Mouse (Mus musculus): ENCODE measurements around the gene Tsga10. TPM values are rescaled to one million over a fixed set of nuclear protein-coding genes. Genes with fewer than 3 reads are reported as not detected.

Gene Tsga10
- polyA plus RNA-seq (2014; fragmentation: Nextera tagmentation; extraction: Ambion mirVana): 4.2 and 4.6 TPM in 2 replicates

DNA sequence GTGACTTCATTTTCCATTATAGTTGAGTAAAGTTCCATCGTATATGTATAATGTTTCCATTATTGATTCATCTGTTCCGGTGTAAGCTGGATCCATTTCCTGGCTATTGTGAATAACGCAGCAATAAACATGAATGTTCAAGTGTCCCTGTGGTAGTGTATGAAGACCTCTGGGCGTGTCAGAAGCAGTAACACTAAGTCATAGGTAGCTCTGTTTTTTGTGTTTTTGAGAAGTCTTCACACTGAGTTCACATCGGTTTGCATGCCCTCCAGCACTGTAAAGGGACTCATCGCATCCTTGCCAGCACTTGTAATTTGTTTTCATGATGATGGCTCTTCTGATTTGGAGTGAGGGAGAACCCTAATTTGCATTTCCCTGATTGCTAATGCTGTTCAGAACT lies at the start of gene Tsga10:
Tsga10 (minus strand) TSS at position 144 of the 400 bp plus-strand sequence.
- Histone ChIP-seq H3K36me3 (ENCODE audit: control insufficient read depth, insufficient read depth, low read length) (no peaks in the 10 kb centered on the region), H3K27me3 (ENCODE audit: control insufficient read depth, insufficient read depth, low read length) (0 out of 2 replicates have a peak, but pooled peaks cover 4% of the 10 kb centered on the region), H3K4me2 (peak within 1 kb of the TSS; percentile 87), H3K9ac (ENCODE audit: low read depth, low read length) (peak within 1 kb of the TSS; percentile 76), H3K27ac (ENCODE audit: low read depth, low read length) (peak within 1 kb of the TSS; percentile 84), H3K9me3 (replicated peaks; ENCODE audit: control insufficient read depth, low read length) (no peaks in the 10 kb centered on the region), H3K4me3 (ENCODE audit: low read depth, low read length) (peak within 1 kb of the TSS; percentile 72), H3K4me1 (ENCODE audit: control insufficient read depth, insufficient read depth, low read length) (no peaks in the 10 kb centered on the region; the same call in 1 of the 2 replicates)
- no peak for ATAC-seq (replicated peaks; ENCODE audit: insufficient number of reproducible peaks, low FRiP score, low TSS enrichment)
- 82% methylated on average over 6 of the region's 6 CpGs for WGBS (ENCODE audit: insufficient replicate concordance)

DNA sequence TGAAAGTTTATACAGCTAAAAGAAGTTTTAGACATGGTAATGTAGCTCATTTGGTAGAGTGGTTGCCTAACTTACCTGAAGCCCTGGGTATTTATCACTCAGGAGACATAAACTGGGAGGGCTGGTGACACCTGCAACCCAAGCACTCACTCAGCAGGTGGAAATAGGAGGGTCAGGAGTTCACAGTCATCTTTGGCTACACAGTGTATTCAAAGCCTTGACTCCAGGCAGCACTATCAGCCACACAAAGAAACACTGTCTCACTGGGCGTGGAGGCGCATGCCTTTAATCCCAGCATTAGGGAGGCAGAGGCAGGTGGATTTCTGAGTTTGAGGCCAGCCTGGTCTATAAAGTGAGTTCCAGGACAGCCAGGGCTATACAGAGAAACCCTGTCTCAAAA lies 46.5 kb upstream of the Tsga10 start:
- no peaks in the 10 kb centered on the region for H3K9me3 ChIP-seq (replicated peaks; ENCODE audit: control insufficient read depth, low read length)
- H3K27me3 ChIP-seq (ENCODE audit: control insufficient read depth, insufficient read depth, low read length): no peaks in the 10 kb centered on the region
- no peak overlapping the region for H3K4me2 ChIP-seq
- H3K9ac ChIP-seq (ENCODE audit: low read depth, low read length): no peak overlapping the region
- 79% methylated on average over 2 of the region's 2 CpGs for WGBS (ENCODE audit: insufficient replicate concordance)
- no peak overlapping the region for H3K27ac ChIP-seq (ENCODE audit: low read depth, low read length)
- H3K36me3 ChIP-seq (ENCODE audit: control insufficient read depth, insufficient read depth, low read length): no peaks in the 10 kb centered on the region
- no peak overlapping the region for H3K4me3 ChIP-seq (ENCODE audit: low read depth, low read length)
- no peaks in the 10 kb centered on the region; the same call in 1 of the 2 replicates for H3K4me1 ChIP-seq (ENCODE audit: control insufficient read depth, insufficient read depth, low read length)
- no peak for ATAC-seq (replicated peaks; ENCODE audit: insufficient number of reproducible peaks, low FRiP score, low TSS enrichment)

DNA sequence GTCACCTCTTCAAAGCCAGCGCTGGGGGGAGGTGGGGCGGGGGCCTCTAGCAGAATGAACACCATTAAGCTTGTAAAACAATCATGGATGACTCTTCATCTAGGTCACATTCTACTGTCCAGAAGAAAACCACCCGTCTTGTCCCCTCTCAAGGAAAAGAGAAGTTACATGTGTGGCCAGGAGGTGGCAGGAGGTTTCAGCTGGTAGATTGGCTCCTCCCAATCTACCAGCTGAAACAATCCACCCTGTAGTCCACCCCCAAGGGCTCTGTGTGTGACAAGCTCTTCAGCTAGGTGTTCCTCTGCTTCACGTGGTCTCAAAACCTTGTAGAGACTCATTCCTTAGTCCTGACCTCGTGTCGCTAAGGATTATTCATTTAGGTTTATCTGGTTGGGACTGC lies 36.9 kb upstream of the Tsga10 start:
- 27% methylated on average over 6 of the region's 6 CpGs for WGBS (ENCODE audit: insufficient replicate concordance)
- no peak overlapping the region for H3K9ac ChIP-seq (ENCODE audit: low read depth, low read length)
- 0 out of 2 replicates have a peak, but pooled peaks cover 2% of the 10 kb centered on the region for H3K4me1 ChIP-seq (ENCODE audit: control insufficient read depth, insufficient read depth, low read length)
- ATAC-seq (replicated peaks; ENCODE audit: insufficient number of reproducible peaks, low FRiP score, low TSS enrichment): no peak
- no peak overlapping the region for H3K4me3 ChIP-seq (ENCODE audit: low read depth, low read length)
- H3K9me3 ChIP-seq (replicated peaks; ENCODE audit: control insufficient read depth, low read length): no peaks in the 10 kb centered on the region
- no peak overlapping the region for H3K4me2 ChIP-seq
- H3K27me3 ChIP-seq (ENCODE audit: control insufficient read depth, insufficient read depth, low read length): no peaks in the 10 kb centered on the region
- peaks cover 7% of the 10 kb centered on the region; the same call in 1 of the 2 replicates for H3K36me3 ChIP-seq (ENCODE audit: control insufficient read depth, insufficient read depth, low read length)
- H3K27ac ChIP-seq (ENCODE audit: low read depth, low read length): no peak overlapping the region

DNA sequence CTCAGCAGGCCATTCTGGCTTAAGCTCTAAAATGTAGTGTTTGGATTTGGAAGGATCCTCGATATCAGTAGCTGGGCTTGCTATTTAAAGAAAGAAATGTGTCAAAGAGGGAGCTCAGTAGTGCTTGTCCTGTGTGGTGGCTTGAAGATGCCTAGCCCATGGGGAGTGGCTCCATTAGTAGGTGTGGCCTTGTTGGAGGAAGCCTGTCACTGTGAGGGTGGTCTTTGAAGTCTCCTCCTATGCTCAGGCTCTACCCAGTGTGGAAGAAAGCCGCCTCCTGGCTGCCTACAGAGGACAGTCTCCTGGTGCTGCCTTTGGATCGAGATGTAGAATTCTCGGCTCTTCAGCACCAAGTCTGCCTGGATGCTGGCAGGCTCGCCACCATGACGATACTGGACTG lies 34.1 kb upstream of the Tsga10 start:
- peaks cover 13% of the 10 kb centered on the region for H3K36me3 ChIP-seq (ENCODE audit: control insufficient read depth, insufficient read depth, low read length)
- no peak for ATAC-seq (replicated peaks; ENCODE audit: insufficient number of reproducible peaks, low FRiP score, low TSS enrichment)
- no peak overlapping the region for H3K27ac ChIP-seq (ENCODE audit: low read depth, low read length)

DNA sequence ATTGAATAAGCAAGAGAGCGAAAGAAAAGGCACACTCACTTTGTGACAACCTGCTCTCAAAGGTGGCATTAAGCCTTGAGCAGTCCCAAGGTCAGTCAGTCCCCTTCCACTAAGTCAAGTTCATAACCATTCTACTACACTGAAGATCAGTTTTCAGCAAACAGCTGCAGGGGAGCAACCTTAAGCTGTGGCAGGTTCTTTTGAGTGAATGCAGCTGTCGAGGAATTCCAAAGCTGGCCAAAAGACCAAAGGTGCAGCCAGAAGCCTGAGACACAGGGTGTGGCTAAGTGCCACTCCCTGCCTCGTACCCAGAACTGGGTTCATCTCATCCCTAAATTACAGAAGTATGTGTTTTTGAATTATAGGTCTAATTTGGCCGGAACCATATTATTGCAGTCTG lies 33.6 kb upstream of the Tsga10 start:
- peaks cover 13% of the 10 kb centered on the region for H3K36me3 ChIP-seq (ENCODE audit: control insufficient read depth, insufficient read depth, low read length)
- H3K4me1 ChIP-seq (ENCODE audit: control insufficient read depth, insufficient read depth, low read length): 0 out of 2 replicates have a peak, but pooled peaks cover 2% of the 10 kb centered on the region
- WGBS (ENCODE audit: insufficient replicate concordance): 77% methylated on average over 4 of the region's 4 CpGs
- no peak overlapping the region for H3K4me3 ChIP-seq (ENCODE audit: low read depth, low read length)
- H3K4me2 ChIP-seq: no peak overlapping the region
- no peaks in the 10 kb centered on the region for H3K27me3 ChIP-seq (ENCODE audit: control insufficient read depth, insufficient read depth, low read length)
- no peaks in the 10 kb centered on the region for H3K9me3 ChIP-seq (replicated peaks; ENCODE audit: control insufficient read depth, low read length)
- no peak overlapping the region for H3K27ac ChIP-seq (ENCODE audit: low read depth, low read length)
- no peak for ATAC-seq (replicated peaks; ENCODE audit: insufficient number of reproducible peaks, low FRiP score, low TSS enrichment)
- H3K9ac ChIP-seq (ENCODE audit: low read depth, low read length): no peak overlapping the region

More for the DNA sequence above, 34.1 kb upstream of the Tsga10 start:
- Histone ChIP-seq H3K27me3 (ENCODE audit: control insufficient read depth, insufficient read depth, low read length) (no peaks in the 10 kb centered on the region), H3K9me3 (replicated peaks; ENCODE audit: control insufficient read depth, low read length) (no peaks in the 10 kb centered on the region), H3K9ac (ENCODE audit: low read depth, low read length) (no peak overlapping the region), H3K4me1 (ENCODE audit: control insufficient read depth, insufficient read depth, low read length) (0 out of 2 replicates have a peak, but pooled peaks cover 2% of the 10 kb centered on the region), H3K4me2 (peak overlapping the region; percentile 8), H3K4me3 (ENCODE audit: low read depth, low read length) (no peak overlapping the region)
- WGBS (ENCODE audit: insufficient replicate concordance): 39% methylated on average over 6 of the region's 6 CpGs

DNA sequence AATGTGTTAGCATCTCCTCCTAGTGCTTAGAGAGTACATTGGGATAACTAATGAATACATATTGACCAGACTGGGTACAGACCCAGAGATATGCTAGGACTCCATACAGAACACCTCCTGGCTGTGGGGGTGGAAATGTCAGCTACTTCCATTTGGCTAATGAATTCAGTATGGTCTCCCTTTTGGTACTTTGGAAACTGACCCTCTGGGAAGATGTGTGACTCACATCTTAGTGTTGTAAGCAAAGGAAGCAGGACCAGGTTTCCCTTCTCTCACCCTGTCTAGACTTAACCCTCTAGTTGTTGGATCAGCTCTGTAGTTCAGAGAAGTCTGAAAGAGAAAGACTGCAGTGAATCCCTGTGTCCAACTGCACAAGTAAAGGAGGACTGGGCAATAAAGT lies 28.4 kb upstream of the Tsga10 start:
- Histone ChIP-seq H3K27me3 (ENCODE audit: control insufficient read depth, insufficient read depth, low read length) (no peaks in the 10 kb centered on the region), H3K4me2 (no peak overlapping the region), H3K9me3 (replicated peaks; ENCODE audit: control insufficient read depth, low read length) (no peaks in the 10 kb centered on the region), H3K9ac (ENCODE audit: low read depth, low read length) (no peak overlapping the region), H3K36me3 (ENCODE audit: control insufficient read depth, insufficient read depth, low read length) (peaks cover 13% of the 10 kb centered on the region), H3K4me1 (ENCODE audit: control insufficient read depth, insufficient read depth, low read length) (peaks cover 8% of the 10 kb centered on the region), H3K4me3 (ENCODE audit: low read depth, low read length) (no peak overlapping the region), H3K27ac (ENCODE audit: low read depth, low read length) (no peak overlapping the region)
- ATAC-seq (replicated peaks; ENCODE audit: insufficient number of reproducible peaks, low FRiP score, low TSS enrichment): no peak

DNA sequence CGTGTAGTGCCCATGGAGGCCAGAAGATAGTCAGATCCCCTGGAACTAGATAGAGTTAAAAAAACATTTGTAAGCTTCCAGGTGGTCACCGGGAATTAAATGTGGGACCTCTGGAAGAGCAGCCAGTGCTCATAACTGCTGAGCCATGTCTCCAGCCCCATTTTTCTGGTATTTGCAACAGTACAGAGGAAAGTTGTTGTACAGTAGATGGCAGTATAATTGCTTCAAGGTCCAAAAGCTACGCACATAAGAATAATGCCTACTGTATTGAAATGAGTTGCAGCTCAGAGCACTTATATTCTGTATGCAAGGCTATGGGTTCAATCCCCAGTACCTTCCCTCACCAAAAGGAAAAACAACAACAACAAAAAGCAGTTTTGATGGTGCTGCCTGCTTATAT lies 25.2 kb upstream of the Tsga10 start:
- H3K36me3 ChIP-seq (ENCODE audit: control insufficient read depth, insufficient read depth, low read length): no peaks in the 10 kb centered on the region; the same call in 1 of the 2 replicates
- peaks cover 11% of the 10 kb centered on the region for H3K4me1 ChIP-seq (ENCODE audit: control insufficient read depth, insufficient read depth, low read length)
- peak overlapping the region; percentile 81 for H3K4me2 ChIP-seq
- no peaks in the 10 kb centered on the region for H3K9me3 ChIP-seq (replicated peaks; ENCODE audit: control insufficient read depth, low read length)
- peak overlapping the region; percentile 79 for H3K4me3 ChIP-seq (ENCODE audit: low read depth, low read length)
- 64% methylated on average over 3 of the region's 3 CpGs for WGBS (ENCODE audit: insufficient replicate concordance)
- no peak overlapping the region for H3K9ac ChIP-seq (ENCODE audit: low read depth, low read length)
- H3K27ac ChIP-seq (ENCODE audit: low read depth, low read length): no peak overlapping the region
- ATAC-seq (replicated peaks; ENCODE audit: insufficient number of reproducible peaks, low FRiP score, low TSS enrichment): no peak
- no peaks in the 10 kb centered on the region for H3K27me3 ChIP-seq (ENCODE audit: control insufficient read depth, insufficient read depth, low read length)

DNA sequence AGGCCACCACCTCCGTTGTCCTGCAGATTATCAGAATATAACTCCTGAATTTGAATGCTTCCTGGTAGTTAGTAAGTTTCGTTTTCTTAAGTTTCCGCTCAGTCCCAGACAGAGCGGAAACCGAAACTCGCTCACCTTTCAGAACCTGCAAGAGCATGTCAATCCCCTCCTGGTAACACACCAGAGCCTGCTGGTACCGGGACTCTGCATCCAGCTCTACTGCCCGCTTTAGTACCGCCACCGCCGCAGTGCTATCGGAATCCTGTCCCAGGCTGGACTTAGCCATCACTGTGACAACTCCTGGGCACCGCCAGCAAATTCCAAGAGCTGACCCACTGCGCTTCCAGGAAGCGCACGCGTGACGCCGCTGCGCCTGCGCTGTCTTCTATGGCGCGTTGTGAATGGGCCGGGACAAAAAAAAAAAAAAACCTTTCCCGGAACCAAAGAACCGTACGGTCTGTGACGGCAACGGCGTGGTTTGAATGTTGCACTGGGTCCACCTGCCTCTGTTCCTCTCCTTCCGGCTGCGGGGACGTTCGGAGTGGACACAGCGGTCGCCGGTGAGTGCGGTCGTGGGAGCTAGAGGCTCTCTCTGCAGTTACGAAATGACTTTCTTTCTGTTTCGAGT lies 23.9 kb upstream of the Tsga10 start, which contains the start of the genes Mitd1 and Mrpl30:
Mitd1 (minus strand) TSS at position 387 of the 628 bp plus-strand sequence.
Mrpl30 (plus strand) TSS at position 453 of the 628 bp plus-strand sequence.
- peak within 1 kb of the TSS; percentile 76 for H3K9ac ChIP-seq (ENCODE audit: low read depth, low read length)
- peak within 1 kb of the TSS; percentile 81 for H3K4me2 ChIP-seq
- H3K36me3 ChIP-seq (ENCODE audit: control insufficient read depth, insufficient read depth, low read length): no peaks in the 10 kb centered on the region
- peak within 1 kb of the TSS; percentile 77 for H3K27ac ChIP-seq (ENCODE audit: low read depth, low read length)
- WGBS (ENCODE audit: insufficient replicate concordance): under 1% methylated on average over 41 of the region's 41 CpGs
- peaks cover 11% of the 10 kb centered on the region for H3K4me1 ChIP-seq (ENCODE audit: control insufficient read depth, insufficient read depth, low read length)
- peak within 1 kb of the TSS; percentile 79 for H3K4me3 ChIP-seq (ENCODE audit: low read depth, low read length)
- no peaks in the 10 kb centered on the region for H3K9me3 ChIP-seq (replicated peaks; ENCODE audit: control insufficient read depth, low read length)
- peak; percentile 84 for ATAC-seq (replicated peaks; ENCODE audit: insufficient number of reproducible peaks, low FRiP score, low TSS enrichment)
- H3K27me3 ChIP-seq (ENCODE audit: control insufficient read depth, insufficient read depth, low read length): no peaks in the 10 kb centered on the region

DNA sequence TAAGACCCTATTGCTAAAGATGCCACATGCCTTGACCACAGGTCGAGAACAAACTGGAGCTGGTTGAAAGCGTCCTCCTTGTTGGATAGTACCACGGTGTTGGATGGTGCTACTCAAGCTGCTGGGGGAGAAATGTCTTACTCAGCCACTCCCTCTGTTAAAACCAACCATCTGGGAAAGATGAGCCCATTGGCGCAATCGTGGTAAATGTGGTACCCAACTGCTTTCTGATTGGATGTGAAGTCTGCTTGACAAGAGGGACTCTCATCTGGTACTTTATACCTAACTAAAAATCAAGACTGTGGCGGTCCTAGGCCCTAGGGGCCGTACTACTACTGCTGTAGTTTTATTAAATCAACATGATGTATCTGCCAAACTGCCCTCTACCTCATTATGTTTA lies 23.0 kb upstream of the Tsga10 start:
- Histone ChIP-seq H3K4me2 (peak overlapping the region; percentile 81), H3K36me3 (ENCODE audit: control insufficient read depth, insufficient read depth, low read length) (no peaks in the 10 kb centered on the region; the same call in 1 of the 2 replicates), H3K27ac (ENCODE audit: low read depth, low read length) (no peak overlapping the region), H3K9ac (ENCODE audit: low read depth, low read length) (no peak overlapping the region; the same call in 1 of the 2 replicates), H3K4me1 (ENCODE audit: control insufficient read depth, insufficient read depth, low read length) (peaks cover 11% of the 10 kb centered on the region), H3K9me3 (replicated peaks; ENCODE audit: control insufficient read depth, low read length) (no peaks in the 10 kb centered on the region), H3K4me3 (ENCODE audit: low read depth, low read length) (peak overlapping the region; percentile 79), H3K27me3 (ENCODE audit: control insufficient read depth, insufficient read depth, low read length) (no peaks in the 10 kb centered on the region)
- no peak for ATAC-seq (replicated peaks; ENCODE audit: insufficient number of reproducible peaks, low FRiP score, low TSS enrichment)
- WGBS (ENCODE audit: insufficient replicate concordance): 79% methylated on average over 7 of the region's 7 CpGs

All from heart, embryonic 11.5 days (tissue).